Mouse (Mus musculus) left cerebral cortex, postnatal 25 days (tissue): ENCODE data around the gene Rnase10. TPM values are rescaled to one million over a fixed set of nuclear protein-coding genes. Genes with fewer than 3 reads are reported as not detected.

ENCODE experiments used
- DNase-seq, 2 experiments: peaks; one replicate each; pipeline ENCODE4 v3.0.0; 2022; ENCODE audit warnings: low spot score in 2 of 2, mixed read lengths in 1 of 2
- intact Hi-C: fragments of 180-260 bp; cut with DNase I; formaldehyde crosslinking; loops from one replicate; pipeline ENCODE4 v1.15.1; 2025
- total RNA-seq, 2 experiments: library from RNA; stranded (reverse); gene quantifications; 2 replicates each; pipeline ENCODE4 v1.2.3; 2021

Rnase10 gene
- total RNA-seq, 2 experiments from 2014 or later: 0.27 TPM; not detected in 1

GRCm38 (mm10) chr14:51057401-51057831, 49.9 kb downstream of the Rnase10 start, which contains the start of gene Rnase12:
Gene Rnase12, minus strand, starts transcription at chr14:51057661.
- no peak for DNase-seq
- intact Hi-C loops: no loop called here

Other genes with a start within 250 kb of the Rnase10 start
- gene Ttc5, start 222.2 kb upstream of the Rnase10 start, total RNA-seq: 10 to 100 TPM; 57.2 to 63.9 TPM
- not detected for gene Ccnb1ip1, start 200.0 kb upstream of the Rnase10 start, total RNA-seq
- 10 to 100 TPM; 23.0 to 24.7 TPM for gene Parp2, start 199.9 kb upstream of the Rnase10 start, total RNA-seq
- gene Tep1, start 137.2 kb upstream of the Rnase10 start, total RNA-seq: 1 to 10 TPM; 2.4 to 5.0 TPM
- 1 to 10 TPM; 2.3 to 3.2 TPM for gene Klhl33, start 110.2 kb upstream of the Rnase10 start, total RNA-seq
- gene Osgep, start 82.9 kb upstream of the Rnase10 start, total RNA-seq: 10 to 100 TPM; 30.7 to 34.6 TPM
- 10 to 100 TPM; 51.7 to 55.9 TPM for gene Apex1, start 82.8 kb upstream of the Rnase10 start, total RNA-seq
- 100 to 1,000 TPM in 1 of 2 experiments, 10 to 100 TPM in 1; 97.5 to 102 TPM for gene Pip4p1, start 76.9 kb upstream of the Rnase10 start, total RNA-seq
- 10 to 100 TPM; 12.0 to 13.6 TPM for gene Pnp, start 76.7 kb upstream of the Rnase10 start, total RNA-seq
- gene Gm49342, start 63.2 kb upstream of the Rnase10 start, total RNA-seq: 10 to 100 TPM; 11.4 to 18.0 TPM
- gene Pnp2, start 51.8 kb upstream of the Rnase10 start, total RNA-seq: 1 to 10 TPM; 1.1 to 1.9 TPM
- gene Rnase9, start 34.1 kb downstream of the Rnase10 start, total RNA-seq: not detected
- not detected for gene Rnase11, start 42.4 kb downstream of the Rnase10 start, total RNA-seq
- not detected for gene Rnase12, start 49.9 kb downstream of the Rnase10 start, total RNA-seq
- not detected for gene Olfr750, start 66.7 kb downstream of the Rnase10 start, total RNA-seq
- gene Rnase4, start 83.3 kb downstream of the Rnase10 start, total RNA-seq: 10 to 100 TPM; 20.5 to 21.8 TPM
- 1 to 10 TPM; 6.3 to 6.4 TPM for gene Ang, start 83.4 kb downstream of the Rnase10 start, total RNA-seq
- gene Eddm3b, start 106.7 kb downstream of the Rnase10 start, total RNA-seq: not detected
- under 1 TPM in 1 of 2 experiments, not detected in 1; 0.32 TPM for gene Rnase6, start 116.2 kb downstream of the Rnase10 start, total RNA-seq
- under 1 TPM; 0.57 to 0.73 TPM for gene Rnase1, start 139.0 kb downstream of the Rnase10 start, total RNA-seq
- gene Rnase2b, start 154.5 kb downstream of the Rnase10 start, total RNA-seq: not detected
- not detected for gene Ang2, start 191.4 kb downstream of the Rnase10 start, total RNA-seq
- not detected for gene Ear14, start 195.6 kb downstream of the Rnase10 start, total RNA-seq
- not detected for gene Rnase2a, start 248.4 kb downstream of the Rnase10 start, total RNA-seq